Mouse (Mus musculus) ovary, postnatal 36 days (tissue): Measurements from ENCODE around the gene Srek1ip1.
A peak's percentile ranks its signal among the peaks of the same experiment; 100 is the strongest.

Source experiments
- DNase-seq: peaks from one replicate; pipeline ENCODE4 v3.0.0; 2022; ENCODE audit warnings: low spot score, mixed read lengths

Srek1ip1 gene

GRCm38 (mm10) chr13:104843295-104844089, 51.2 kb downstream of the Srek1ip1 start:
- no peak for DNase-seq

GRCm38 (mm10) chr13:104853645-104854044, 61.4 kb downstream of the Srek1ip1 start:
- no peak for DNase-seq

GRCm38 (mm10) chr13:104863127-104863979, 71.1 kb downstream of the Srek1ip1 start, which contains the start of gene Shisal2b:
Gene Shisal2b, minus strand, starts transcription at chr13:104863893.
- peak; percentile 52 for DNase-seq

- no peak for DNase-seq
Observed at GRCm38 (mm10) chr13:104866726-104867125, 74.4 kb downstream of the Srek1ip1 start.

GRCm38 (mm10) chr13:104869907-104870306, 77.6 kb downstream of the Srek1ip1 start:
- DNase-seq = no peak

DNA sequence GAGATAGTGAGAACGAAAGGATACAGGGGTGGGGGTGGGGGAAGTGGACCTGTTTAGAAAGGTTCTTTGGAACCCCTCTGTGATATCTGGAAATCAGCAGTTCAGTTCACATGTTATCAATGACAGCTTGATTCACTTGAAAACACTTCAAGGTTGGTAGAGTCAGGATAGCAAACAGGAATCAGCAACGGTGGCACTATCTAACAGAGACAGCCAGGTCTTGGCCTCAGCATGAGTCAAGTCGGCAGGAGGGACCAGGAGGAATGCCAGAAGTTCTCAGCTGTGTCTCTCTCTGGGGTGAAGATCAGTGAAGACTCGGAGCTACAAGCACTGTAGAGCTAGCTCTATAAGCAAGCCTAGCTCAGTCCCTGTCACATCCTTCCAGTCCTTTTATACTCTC, 86.2 kb downstream of the Srek1ip1 start:
- no peak for DNase-seq

- no peak for DNase-seq
Observed at GRCm38 (mm10) chr13:104883566-104884249, 91.4 kb downstream of the Srek1ip1 start.

DNA sequence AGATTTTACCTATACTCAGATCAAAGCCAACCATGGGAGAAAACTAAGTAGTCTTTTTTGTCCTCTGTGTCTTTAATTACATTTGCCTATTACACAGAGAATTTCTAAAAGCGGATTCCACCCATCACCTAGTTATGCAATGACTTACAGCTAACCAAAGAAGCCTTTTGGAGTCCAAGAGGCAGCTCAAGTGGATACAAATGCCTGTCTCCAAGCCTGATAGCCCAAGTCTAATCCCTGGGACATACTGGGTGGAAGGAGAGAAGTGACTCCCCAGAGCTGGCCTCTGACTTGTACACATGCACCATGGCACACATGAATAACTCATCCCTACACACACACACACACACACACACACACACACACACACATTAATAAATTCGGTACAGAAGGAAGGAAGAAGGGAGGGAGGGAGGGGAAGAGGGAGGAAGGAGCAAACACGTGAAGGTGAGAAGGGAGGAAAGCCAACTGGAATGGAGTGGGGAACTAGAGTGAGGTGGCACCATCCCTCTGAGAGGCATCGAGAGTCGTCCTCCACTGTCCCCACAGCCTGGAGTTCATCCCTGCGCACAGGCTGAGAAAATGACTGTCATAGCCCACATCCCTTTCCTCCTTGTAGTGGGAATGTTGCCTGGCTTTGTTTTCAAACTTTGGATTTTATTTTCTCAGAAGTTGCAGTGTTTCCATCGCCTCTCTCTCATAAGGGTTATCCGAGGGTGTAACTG, 94.2 kb downstream of the Srek1ip1 start:
- no peak for DNase-seq
